Mouse (Mus musculus): ENCODE measurements at regions not wholly inside any gene's neighbourhood (a gene's known extent, or its start where the extent isn't known, plus 50 kb on each side); places are given as distances from the start of the nearest gene placed in this dataset.

DNA sequence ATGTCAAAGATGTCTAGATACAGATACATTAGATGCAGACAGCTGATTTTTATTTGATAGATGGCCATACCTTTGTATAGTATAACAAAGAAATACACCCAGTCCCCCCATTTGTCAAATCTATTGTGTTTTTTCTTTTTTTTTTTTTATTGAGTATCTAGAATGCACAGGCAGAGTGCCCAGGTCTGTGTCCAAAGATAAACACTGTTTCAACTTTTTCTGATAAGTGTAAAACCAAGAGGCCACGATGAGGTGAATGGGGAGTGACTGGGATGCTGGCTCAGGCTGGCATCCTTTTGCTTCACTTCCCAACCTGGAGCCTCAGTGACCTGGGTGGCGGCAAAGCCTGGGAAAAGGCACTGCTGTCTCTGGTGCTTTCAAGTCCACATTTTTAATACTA lies 54.4 kb upstream of the Prdm1 start:
- no peak for DNase-seq (ENCODE audit: low spot score in 2 of 2)
